Mouse (Mus musculus) thymus, postnatal 0 days (tissue): ENCODE results near the gene Slc39a3. TPM values are rescaled to one million over a fixed set of nuclear protein-coding genes. Genes with fewer than 3 reads are reported as not detected.
"Not testable (repeated sequence)": the region's sequence is repeated elsewhere in the genome, so short reads cannot be mapped to it uniquely, and the experiment has no call there.

Source experiments
- DNase-seq: peaks from one replicate; pipeline ENCODE4 v3.0.0-alpha.2; 2015; ENCODE audit warnings: low spot score
- polyA plus RNA-seq: library from polyadenylated mRNA; unstranded; fragments of >200 nt; fragmentation: Nextera tagmentation; extraction: Ambion mirVana; gene quantifications from 2 replicates; pipeline ENCODE4 v1.2.1, GENCODE M21; 2015

Slc39a3 gene
- polyA plus RNA-seq, 1 experiment from 2014 or later: 16.0 TPM

DNA sequence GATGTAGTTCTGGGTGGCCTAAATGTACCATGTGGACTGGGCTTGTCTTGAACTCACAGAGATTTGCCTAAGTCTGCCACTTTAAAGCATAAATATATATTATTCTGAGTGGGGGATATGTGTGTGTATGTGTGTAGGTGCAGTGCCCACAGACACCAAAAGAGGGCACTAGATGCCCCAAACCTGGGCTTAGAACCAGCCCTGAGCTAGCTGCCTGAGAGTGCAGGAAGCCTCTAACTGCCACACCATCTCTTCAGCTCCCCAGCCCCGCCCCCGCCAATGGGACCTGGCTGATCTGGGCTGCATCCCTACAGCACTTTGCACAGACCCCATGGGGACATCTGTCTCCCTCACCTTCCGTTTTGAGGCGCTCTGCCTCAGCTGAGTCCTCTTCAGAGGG lies 13.4 kb upstream of the Slc39a3 start:
- peak; percentile 50 for DNase-seq

DNA sequence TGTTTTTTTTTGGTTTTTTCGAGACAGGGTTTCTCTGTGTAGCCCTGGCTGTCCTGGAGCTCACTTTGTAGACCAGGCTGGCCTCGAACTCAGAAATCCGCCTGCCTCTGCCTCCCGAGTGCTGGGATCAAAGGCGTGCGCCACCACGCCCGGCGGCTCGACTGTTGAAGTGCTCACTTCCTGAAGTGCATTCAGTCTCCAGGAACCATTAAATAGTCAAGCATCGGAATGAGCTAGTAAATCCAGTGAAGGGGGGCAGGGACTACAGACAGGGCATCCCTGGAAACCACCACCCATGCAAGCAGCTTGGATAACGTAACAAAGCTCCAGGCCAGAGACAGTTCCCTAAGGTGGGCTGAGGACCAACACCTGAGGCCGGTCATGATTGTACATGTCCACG lies 8.0 kb upstream of the Slc39a3 start:
- DNase-seq: not testable (repeated sequence)

GRCm38 (mm10) chr10:81041458-81042175 lies 4.4 kb upstream of the Slc39a3 start:
- peak; percentile 77 for DNase-seq

GRCm38 (mm10) chr10:81036251-81036650 lies 975 bp downstream of the Slc39a3 start:
- DNase-seq: no peak

- no peak for DNase-seq
Observed at GRCm38 (mm10) chr10:81033586-81033985, 3.6 kb downstream of the Slc39a3 start.

- no peak for DNase-seq
Observed at GRCm38 (mm10) chr10:81029031-81029430, 8.2 kb downstream of the Slc39a3 start.

DNA sequence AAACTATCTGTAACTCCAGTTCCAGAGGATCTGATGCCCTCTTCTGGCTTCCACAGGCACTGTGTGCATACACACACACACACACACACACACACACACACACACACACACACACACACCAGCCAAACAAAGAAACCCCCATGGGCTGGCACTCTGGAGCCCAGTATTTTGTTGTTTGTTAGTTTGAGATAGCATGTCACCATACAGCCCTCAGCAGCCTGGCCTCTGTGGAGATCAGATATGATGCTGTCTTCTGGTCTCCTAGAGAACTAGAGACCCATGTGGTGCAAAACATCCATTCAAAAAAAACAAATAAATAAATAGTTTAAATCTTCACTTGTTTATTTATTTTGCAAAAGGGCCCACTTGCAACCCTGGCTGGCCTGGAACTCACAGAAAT lies 9.0 kb downstream of the Slc39a3 start:
- DNase-seq: no peak

DNA sequence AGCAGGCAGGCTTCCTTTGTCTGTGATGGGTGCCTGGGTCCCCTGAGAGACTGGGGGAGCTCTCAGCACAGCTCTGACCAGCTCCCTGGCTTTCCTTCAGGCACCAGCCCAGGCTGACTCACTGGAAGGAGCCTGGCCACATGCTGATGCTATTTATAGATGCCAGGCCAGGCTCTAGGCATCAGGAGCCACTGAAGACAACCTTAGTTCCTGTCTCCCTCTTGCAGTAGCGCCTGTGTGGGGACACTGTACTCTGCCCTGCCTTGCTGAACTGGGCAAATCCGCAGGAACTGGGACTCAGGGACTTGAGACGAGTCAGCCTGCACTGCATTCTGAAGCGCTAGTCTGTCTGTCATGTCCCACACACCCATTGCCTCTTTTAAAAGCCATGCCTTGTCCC lies 9.9 kb downstream of the Slc39a3 start:
- DNase-seq: no peak

- no peak for DNase-seq
Observed at GRCm38 (mm10) chr10:81026857-81027256, 10.4 kb downstream of the Slc39a3 start.

GRCm38 (mm10) chr10:81025639-81026275 lies 11.5 kb downstream of the Slc39a3 start, which contains the start of gene Diras1:
TSS of gene Diras1 (minus strand) at chr10:81025662.
- DNase-seq: no peak

DNA sequence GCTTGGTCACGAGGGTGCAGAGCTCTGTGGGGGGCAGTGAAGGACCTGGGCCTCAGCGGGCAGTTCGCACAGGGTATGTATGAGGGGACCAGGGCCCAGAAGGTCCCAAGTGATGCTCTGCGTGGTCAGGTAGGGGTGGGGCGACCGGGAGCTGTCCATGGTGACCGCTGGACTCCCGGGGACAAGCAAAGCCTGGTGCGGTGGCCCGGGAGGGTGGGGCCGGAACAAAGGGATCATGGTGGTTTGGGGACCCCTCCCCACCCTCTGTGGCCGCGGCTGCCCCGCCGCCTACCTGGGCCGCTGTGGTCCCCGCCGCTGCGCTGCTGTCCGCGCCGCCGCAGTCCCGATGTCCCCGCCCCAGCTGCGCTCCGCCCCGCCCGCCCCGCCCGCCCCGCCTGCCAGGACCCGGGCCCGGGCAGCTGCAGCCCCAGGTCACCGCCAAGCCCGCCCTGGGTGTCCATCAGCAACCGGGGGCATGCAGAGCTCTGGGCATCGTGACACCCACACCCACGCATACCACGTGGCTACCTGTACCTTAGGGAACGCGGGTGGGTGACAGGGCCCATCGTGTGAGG lies 12.1 kb downstream of the Slc39a3 start:
- DNase-seq: no peak

DNA sequence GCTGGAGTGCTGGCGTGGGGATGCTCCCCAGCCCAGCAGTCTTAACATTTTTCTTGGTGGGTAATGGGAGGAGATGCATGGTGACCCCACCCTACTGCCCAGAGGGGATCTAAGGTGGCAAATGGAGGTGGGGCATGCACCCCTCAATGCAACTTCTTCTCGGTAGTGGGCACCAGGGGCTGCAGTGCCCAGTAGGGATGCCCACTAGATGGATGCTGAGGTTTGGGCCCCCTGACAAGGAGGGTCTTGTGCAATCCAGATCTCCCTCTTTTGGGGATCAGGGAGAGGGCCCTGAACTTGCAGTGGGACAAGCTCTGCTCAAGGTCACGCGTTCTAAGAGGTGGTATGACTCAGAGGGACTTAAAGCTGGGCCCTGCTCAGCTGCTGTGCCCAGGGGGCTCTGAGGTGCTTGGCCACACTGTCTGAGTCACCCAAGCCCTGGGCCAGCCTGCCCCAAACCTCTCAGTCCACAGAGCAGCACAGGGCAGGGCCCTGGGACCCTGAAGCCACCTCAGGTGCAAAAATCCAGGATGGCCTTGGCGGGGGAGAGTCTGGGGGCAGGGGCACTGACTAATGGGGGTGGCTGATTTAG lies 12.8 kb downstream of the Slc39a3 start:
- no peak for DNase-seq

- DNase-seq: no peak
Observed at GRCm38 (mm10) chr10:81022744-81023143, 14.5 kb downstream of the Slc39a3 start.

- no peak for DNase-seq
Observed at GRCm38 (mm10) chr10:81021547-81022110, 15.6 kb downstream of the Slc39a3 start.

DNA sequence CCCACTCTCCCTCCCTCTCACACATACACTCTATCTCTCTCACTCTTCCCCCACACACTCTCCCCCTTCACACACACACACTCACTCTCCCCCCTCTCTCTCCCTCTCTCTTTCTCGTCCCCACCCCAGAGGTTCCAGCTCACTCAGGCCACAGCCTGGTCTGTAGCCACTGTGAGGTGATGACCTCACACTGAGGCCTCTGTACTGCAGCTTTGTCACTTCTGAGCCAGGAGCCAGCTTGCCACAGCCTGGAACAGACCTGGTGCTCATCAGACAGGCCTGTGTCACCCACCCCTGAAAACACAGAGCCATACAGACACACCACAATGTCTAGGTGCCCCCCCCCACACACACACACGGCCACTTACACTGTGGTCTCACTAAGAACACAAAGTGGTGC lies 17.0 kb downstream of the Slc39a3 start:
- no peak for DNase-seq

GRCm38 (mm10) chr10:81019687-81020086 lies 17.5 kb downstream of the Slc39a3 start:
- no peak for DNase-seq

- DNase-seq: no peak
Observed at GRCm38 (mm10) chr10:81018326-81018725, 18.9 kb downstream of the Slc39a3 start.

DNA sequence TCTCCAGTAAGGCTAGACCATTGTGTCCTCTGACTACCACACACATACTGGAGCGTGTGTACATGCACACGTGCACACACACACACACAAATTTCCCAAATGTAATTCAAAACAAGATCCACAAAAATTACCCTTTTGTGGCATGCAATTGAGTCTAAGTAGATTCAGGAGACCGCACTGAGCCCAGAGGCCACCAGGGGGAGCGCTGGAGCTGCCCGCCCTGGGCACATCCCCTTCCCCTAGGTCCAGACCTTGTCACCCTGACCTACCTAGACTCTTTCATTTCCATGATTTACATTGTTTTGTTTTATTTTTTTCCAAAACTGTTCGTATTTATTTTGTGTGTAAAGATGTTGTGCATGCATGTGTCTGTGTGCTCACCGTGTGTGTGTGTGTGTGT lies 20.6 kb downstream of the Slc39a3 start:
- peak; percentile 68 for DNase-seq

- DNase-seq: no peak
Observed at GRCm38 (mm10) chr10:81015666-81016065, 21.6 kb downstream of the Slc39a3 start.

- DNase-seq: peak; percentile 95
Observed at GRCm38 (mm10) chr10:81014393-81015384, 22.5 kb downstream of the Slc39a3 start, which contains the start of gene Gng7. TSS of gene Gng7 (minus strand) at chr10:81014945.

DNA sequence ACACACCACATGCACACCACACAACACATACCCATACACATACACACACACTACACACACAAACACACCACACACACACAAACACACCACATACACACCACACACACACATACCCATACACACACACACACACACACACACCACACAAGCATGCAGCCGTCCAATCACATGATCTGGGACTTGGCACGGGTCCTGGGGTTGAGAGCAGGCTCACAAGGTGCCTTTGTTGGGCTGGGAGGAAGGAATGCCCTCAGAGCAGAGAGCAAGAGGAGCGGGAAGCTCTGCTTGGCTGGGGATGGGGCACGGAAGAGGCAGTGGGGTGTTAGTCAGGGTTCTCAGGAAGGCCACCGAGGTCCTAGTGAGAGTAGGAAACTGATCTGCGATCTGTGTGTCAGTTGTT lies 26.4 kb downstream of the Slc39a3 start:
- no peak for DNase-seq
